Mouse (Mus musculus) embryonic fibroblast, embryonic 13.5 days (primary cell): ENCODE measurements around the gene Lgr5.

Experiments used
- CTCF ChIP-seq: IDR thresholded peaks from 2 replicates; pipeline ENCODE4 v1.5.1; 2011; ENCODE audit warnings: mild to moderate bottlenecking, control low read depth, low read length, moderate library complexity, borderline replicate concordance; ENCODE audit not compliant: insufficient read depth
- POLR2A ChIP-seq: IDR thresholded peaks from 2 replicates; pipeline ENCODE4 v1.6.1; 2011; ENCODE audit warnings: low read depth, mild to moderate bottlenecking, control low read depth, low read length, moderate library complexity

DNA sequence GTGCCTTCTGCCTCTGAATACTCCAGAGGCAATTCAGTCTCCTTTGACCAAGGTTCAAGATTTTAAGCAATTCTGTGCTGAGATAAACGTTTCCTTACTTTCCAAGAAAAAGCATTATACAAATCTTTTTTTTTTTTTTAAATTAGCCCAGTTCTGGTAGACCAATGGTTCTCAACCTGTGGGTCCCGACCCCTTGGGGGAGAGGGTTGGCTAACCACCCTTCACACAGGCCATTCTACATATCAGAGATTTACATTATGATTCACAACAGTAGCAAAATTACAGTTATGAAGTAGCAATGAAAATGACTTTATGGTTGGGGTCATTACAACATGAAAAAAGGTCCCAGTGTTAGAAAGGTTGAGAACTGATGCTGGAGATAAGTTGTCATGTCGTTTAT, 36.5 kb downstream of the Lgr5 start:
- TF ChIP-seq POLR2A (no peak), CTCF (no peak)
